Mouse (Mus musculus) embryonic fibroblast, embryonic 13.5 days (primary cell): ENCODE data around the gene H6pd.

Experiments used
- CTCF ChIP-seq: IDR thresholded peaks from 2 replicates; pipeline ENCODE4 v1.5.1; 2011; ENCODE audit warnings: mild to moderate bottlenecking, control low read depth, low read length, moderate library complexity, borderline replicate concordance; ENCODE audit not compliant: insufficient read depth
- POLR2A ChIP-seq: IDR thresholded peaks from 2 replicates; pipeline ENCODE4 v1.6.1; 2011; ENCODE audit warnings: low read depth, mild to moderate bottlenecking, control low read depth, low read length, moderate library complexity

DNA sequence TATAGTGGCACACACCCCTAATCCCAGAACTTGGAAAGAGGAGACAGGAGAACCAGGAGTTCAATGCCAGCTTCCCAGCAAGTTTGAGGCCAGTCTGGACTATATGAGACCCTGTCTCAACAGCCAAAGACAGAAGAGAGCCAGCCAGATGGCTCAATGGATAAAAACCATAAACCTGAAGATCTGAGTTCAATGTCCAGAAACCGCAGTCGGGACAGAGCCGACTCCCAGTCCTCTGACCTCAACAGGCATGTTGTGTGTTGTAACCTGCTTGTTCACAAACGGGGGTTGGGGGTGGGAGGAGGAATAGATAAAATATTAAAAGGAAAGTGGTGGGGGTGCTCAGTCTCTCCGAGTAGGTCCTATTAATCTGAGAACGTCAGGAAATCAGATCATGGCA lies 43.6 kb downstream of the H6pd start:
- TF ChIP-seq CTCF (no peak), POLR2A (no peak)
